Mouse (Mus musculus) CD4-positive, CD25-positive, alpha-beta regulatory T cell, adult 2 months (primary cell): ENCODE results near the gene Faap24.

Experiments used
- DNase-seq: peaks from one replicate; pipeline ENCODE4 v3.0.0-alpha.2; 2012; ENCODE audit warnings: low read depth, low spot score

The Faap24 gene

DNA sequence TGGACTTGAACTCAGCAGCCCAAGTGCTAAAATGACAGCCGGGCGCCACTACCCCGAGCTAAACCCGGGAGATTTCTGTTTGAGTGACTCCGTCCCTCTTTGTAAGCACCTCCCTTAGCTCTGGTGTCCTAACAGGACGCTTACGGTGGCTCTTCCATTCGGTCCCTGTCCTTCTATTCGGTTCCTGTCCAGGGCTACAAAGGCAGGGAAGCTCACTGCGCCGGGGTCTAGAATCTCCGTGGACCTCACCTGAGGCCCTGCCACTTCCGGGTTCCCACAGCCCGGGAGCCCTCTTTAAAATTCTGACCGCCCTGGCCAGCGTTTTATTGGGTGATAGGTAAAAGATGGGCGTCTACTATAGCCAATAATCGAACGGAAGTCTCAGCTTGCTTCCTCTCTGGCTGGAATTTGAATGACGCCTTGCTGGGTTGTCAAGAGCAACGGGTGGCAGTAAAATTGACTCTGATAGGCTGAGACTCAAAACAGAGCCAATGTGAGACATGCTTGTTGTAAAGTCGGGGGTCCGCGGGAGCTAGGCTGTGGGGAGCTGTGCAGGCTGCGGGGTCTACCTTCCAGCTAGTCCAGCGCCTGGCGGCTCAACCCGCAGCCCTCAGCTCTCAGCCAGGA lies at the start of gene Faap24, which contains the start of gene Cep89:
Gene Faap24, minus strand, starts transcription at position 295 of the 627 bp plus-strand sequence.
Gene Cep89, plus strand, starts transcription at position 494 of the 627 bp plus-strand sequence.
- DNase-seq: peak; percentile 95

DNA sequence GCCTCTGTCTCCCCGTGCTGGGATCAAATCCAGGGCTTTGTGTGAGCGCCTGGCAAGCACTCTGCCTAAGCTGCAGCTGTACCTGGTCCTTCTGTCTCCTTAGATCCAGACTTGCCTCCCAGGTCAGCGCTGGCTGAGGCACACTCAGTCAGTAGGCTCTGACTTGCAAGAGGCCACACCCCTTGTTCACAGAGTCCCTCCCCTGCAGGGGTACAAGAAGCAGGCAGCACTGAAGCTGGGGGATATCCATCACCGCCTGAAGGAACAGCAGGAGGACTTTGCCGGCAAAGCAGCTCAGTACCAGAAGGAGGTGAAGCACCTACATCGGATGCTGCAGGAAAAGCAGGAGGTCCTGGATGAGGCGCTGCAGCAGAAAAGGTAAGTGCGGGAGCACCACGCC lies 38.6 kb upstream of the Faap24 start:
- DNase-seq: no peak

DNA sequence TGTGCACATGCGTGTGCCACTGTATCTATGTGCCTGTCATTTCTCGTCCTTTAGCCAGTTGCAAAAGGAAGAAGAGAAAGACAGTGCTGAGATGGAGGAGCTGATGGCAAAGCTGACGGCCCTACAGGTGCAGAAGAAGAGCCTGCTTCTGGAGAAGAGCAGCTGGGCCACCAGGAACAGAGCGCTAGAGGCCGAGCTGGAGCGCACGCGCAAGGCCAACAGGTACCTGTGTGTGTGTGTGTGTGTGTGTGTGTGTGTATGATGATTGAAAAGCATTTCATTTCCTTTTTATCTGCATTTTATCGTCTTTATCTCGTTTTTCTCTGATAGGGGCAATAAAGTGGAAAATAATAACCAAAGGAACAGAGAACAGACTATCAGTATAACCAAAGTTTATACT lies 31.5 kb upstream of the Faap24 start:
- no peak for DNase-seq

DNA sequence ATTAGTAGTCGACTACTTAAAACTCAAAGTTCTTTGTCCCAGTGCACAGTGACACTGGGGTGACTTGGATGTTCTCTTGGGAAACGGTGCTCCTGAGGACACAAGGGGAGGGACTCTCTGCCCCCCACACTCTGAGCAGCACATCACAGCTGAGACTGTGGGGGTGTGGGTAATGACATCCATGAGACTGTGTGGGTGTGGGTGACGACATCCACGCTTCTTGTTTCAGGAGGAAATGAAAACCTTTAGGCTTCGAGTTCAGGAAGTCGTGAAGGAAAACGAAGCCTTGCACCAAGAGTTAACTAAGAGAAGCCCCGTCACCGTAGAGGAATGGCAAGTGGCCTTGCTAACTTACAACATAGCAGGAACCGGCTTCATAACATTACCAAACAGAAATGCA lies 26.4 kb upstream of the Faap24 start:
- DNase-seq: no peak

DNA sequence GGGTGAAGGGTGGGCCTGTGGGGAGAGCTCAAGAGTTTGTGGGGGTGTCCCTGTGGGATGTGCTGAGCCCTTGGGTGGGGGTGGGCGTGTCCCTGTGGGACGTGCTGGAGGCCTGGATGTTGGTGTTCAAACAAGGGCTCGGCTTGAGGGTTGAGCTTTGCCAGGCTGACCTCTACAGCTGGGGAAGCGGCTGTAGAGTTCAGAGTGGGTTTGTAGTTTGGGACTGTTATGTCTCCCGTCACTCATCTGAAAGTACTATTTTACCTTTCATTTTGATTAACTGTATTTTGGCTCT lies 20.0 kb upstream of the Faap24 start:
- no peak for DNase-seq

DNA sequence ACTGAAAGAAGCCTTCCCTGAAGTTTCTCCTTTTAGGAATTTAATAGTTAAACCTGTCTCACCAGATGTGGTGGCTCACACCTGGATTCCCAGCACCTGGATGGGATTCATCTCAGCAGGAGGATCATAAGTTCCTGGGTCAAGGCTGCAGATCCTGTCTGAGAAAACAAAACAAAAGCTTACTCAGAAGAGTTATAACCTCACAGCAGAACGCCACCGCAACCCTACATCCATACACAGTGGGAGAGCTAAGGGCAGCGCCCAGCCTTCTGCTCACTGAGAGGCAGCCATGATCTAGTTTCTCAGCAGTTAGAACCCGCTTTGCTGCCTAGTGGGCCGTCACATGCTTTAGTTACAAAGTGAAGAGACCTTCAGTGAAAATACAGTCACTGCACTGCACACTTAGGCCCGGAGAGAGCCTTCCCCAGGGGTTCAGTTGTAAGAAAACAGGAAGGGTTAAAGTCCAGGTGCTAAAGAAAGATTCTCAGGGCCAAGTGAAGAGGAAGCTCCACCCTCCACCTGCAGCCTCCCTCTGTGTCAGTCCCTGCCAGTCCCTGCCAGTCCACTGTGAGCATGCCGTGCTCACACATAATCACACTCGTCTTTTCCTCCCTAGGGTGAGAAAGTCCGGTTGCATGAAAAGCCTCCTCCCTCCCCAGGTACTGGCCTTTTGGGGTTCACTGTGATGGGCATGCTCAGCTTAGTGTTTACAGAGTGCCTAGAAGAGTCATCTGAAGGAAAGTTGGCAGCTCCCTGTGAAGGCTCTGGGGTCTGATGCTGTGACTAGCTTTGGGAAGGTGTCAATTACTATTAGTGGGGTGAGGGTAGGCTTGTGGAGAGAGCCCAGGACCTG lies 19.4 kb upstream of the Faap24 start:
- DNase-seq: no peak

DNA sequence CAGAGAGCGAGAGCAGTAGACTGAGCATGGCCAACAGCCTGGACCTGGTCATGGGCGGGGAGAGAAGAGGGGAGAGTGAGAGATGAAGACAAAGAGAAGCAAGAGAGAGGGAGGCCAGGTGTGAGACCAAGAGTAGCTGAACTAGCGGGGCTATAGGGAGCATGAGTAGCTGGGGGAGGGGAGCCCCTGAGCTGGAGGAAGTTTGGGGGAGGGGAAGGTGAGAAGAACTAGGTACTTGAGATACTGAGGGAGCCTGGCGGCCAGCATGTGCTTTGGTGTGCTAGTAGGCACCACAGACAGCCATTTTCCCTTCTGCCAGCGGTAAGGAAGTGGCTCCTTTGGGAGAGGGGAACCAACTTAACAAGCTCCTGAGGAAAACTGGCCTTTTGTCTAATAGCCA lies 18.6 kb upstream of the Faap24 start:
- DNase-seq: no peak

DNA sequence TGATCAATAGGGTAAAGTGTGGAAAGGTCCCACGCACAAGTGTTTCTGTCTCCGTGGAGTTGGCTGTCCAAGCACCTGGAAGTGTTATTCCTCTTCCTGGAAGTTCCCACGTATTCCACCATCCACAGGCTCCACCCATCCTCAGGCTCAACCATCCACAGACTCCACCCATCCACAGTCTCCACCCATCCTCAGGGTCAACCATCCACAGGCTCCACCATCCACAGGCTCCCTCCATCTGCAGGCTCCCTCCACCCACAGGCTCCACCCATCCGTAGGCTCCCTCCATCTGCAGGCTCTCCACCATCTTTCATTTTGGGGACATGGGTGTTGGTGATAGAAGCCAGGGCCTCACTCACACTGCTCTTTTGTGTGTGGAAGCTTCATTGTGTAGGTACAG lies 4.5 kb upstream of the Faap24 start:
- DNase-seq: no peak

DNA sequence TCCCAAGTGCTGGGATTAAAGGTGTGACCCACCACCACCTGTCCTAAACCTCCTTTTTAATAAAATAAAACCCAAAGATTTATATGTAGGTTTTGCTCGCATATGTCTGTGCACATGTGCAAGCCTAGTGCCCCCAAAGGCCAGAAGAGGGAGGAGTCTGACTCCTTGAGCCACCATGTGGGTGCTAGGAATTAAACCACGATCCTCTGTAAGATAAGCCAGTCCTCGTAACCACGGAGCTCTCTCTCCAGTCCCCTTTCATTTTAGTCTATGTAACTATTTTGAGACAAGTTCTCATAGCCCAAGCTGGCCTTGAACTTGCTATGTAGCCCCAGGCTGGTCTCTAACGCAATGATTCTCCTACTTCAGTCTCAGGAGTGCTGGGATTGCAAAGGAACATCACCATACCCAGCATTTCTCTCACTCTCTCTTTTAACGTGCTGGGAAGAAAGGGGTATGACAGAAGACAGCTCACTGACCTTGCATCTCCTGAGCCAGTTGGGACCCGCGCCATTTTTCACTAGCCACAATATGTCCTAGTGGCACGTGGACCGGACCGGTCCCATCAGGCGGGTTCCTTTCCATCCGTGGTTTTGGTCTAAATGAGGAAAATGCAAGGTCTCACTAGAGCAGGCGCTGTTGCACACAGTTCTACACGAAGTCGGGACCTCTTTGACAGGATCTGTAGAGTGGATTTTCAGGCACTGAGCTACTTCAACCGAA lies 741 bp downstream of the Faap24 start:
- peak; percentile 10 for DNase-seq

DNA sequence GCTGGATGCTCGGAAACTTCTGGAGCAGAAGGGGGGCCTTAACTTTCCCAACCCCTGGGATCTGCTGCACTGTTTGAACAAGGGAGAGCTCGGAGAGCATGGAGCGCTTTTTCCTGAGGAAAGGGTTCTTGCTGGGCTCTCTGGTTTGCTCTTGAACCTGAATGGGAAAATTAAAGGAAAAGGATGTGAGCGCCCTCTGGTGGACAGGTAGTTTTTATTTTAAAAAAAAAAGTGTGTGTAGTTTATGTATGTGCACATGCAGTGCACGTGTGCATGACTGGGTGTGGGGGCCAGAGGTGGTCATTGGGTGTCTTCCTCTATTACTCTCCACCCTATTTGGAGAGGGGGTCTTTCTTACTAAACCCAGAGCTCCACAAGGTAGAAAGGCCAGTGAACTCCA lies 3.7 kb downstream of the Faap24 start:
- peak; percentile 28 for DNase-seq

DNA sequence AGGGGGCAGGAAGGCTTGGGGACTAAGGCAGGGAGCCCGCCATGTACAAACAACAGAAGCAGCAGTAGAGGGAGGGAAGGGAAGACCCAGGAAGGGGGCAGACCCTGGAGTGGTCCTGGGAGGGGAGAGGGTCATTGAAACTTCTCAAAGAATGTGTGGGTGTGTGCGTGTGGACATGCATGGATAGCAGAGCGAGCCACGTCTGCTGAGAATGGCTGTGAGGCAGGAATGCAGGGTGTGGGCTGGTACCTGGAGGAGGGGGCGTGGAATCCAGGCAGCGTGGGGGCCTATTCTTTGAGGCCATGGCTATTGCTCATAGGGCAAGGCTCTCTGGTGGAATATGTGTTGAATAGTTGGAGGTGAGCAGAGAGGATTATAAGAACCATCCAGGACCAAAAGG lies 7.9 kb downstream of the Faap24 start:
- no peak for DNase-seq

DNA sequence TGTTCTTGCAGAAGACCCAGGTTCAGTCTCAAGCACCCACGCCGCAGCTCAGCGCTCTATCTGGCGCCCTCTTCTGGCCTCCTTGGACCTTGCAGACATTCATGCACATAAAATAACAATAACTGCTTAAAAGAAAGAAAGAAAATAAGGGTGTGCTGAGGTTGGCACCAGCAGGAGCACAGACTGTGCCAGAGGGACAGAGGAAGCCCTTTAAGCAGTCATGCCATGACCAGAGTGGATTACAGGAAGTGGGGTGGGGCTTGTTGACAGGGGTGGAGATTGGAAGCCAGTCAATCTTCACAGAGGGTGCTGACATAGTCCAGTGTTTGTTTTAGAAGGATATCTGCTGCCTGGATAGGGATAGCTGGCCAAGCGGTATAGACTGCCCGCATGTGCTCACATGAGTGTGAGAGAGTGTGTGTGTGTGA lies 10.1 kb downstream of the Faap24 start:
- DNase-seq: peak; percentile 25

DNA sequence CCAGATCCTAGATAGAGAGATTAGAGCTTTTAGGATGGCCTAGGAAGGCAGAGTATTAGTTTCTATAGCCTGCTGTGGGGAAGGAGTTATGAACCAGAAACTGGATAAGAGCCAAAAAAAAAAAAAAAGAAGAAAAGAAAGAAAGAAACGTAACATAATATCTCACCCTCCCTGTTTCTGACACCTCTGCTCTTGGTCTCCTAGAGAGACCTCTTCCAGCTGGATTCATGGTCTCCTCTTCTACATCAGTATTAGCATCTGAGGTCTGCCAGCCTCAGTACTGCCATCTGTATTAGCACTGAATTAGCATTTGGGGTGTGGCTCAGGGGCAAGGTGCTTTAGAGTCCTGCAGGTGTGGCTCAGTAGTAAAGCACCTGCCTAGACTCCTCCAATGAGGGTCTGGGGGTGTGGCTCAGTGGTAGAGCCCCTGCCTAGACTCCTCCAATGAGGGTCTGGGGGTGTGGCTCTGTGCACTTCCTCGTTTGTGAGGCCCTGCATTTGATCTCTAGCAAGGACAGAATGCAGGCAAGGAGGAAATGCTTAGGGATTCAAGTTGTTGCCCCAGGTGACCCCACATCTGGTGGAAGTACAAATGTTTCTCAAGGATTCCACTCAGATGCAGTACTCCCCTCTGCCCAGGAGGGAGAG lies 13.8 kb downstream of the Faap24 start:
- DNase-seq: no peak

DNA sequence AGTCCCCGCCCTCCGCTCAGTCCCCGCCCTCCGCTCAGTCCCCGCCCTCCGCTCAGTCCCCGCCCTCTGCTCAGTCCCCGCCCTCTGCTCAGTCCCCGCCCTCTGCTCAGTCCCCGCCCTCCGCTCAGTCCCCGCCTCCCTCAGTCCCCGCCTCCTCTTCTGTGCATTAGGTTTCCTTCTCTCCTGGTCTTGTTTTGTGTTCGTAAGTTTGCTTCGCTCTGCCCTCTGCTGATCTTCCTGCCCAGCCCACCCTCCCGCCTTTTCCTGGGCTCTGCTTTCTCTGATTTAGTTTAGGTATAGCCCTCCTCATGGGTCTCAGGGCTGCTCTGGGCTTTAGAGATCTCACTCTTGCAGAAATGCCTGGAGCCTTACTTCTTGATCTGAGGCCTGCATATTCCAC lies 14.8 kb downstream of the Faap24 start:
- no peak for DNase-seq

DNA sequence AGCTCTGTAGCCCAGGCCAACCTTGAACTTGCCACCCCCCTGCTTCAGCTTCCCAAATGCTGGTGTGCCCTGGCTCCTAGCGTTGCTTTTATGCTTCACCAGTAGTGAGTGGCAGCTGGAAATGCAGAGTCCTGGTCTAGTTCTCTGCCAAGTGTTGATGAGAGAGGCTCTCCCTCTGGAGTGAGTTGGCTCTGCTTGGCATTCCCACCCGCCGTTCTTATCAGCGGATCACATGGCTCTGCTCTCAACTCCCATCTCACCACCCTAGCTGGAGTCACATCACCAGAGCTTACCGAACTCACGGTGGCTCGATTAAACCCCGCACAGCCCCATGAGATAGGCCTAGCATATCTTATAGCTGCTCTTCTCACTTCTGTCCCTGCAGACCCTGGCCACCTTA lies 16.3 kb downstream of the Faap24 start:
- no peak for DNase-seq

DNA sequence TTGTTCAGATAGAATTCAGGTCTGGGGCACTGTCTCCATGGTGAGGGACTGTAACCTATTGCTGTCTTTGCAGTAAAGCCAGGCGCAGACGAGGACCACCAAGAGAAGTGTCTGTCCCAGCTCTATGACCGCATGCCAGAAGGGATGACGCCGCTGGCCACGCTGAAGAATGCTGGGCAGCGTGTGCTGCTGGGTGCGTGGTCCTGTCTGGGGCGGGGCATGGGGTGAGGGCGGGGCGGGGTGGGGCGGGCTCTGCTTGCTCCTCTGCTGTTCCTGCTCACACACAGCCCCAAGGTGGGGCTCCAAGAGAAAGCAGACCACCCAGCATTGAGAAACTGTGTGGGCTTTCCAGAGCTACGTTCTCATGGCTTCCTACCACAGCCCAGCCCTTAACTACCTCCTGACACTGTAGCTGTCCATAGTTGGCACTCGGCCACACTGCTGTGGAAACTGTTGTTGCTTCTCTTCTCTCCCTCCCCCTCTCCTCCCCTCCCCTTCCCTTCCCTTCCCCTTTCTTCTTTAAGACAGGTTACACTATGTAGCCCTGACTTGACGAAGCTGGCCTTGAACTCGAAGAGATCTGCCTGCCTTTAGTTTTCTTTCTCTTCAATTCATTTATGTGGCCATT lies 17.0 kb downstream of the Faap24 start:
- no peak for DNase-seq

DNA sequence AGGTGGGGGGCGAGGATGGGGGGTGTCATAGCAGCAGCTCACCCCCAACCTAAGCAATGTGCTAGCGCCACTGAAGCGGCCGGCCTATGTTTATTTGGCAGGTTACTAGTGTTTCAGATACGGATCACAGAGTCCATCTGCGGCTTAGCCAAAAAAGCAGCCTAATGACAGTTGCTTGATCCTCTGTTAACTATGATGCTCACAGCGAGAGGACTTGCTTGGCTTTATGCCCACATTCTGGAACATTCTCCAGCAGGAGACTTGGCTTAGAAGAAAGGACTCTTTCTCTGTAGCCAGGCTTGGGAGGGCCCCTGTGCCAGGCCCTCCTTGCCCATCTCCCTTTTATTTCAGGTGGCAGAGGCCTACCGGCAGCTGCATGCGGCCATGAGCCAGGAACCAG lies 20.0 kb downstream of the Faap24 start:
- no peak for DNase-seq

DNA sequence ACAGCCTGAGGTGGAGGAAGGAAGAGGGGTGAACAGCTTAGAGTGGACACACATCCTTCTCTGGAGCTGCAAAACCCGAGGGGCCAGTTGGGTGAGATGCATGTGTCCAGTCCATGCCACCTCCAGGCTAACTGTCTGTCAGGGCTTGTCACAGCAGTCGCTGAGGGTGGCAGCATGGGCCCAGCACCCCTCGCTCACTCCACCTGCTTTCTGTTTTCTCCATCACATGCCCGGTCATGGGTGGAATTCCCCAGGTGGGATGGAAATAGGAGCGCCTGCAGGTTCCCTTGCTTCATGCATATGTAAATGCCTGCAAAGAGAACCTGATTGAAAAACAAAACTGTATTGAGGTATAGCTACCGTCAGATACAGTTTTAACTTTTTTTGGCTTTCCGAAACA lies 22.4 kb downstream of the Faap24 start:
- DNase-seq: no peak

DNA sequence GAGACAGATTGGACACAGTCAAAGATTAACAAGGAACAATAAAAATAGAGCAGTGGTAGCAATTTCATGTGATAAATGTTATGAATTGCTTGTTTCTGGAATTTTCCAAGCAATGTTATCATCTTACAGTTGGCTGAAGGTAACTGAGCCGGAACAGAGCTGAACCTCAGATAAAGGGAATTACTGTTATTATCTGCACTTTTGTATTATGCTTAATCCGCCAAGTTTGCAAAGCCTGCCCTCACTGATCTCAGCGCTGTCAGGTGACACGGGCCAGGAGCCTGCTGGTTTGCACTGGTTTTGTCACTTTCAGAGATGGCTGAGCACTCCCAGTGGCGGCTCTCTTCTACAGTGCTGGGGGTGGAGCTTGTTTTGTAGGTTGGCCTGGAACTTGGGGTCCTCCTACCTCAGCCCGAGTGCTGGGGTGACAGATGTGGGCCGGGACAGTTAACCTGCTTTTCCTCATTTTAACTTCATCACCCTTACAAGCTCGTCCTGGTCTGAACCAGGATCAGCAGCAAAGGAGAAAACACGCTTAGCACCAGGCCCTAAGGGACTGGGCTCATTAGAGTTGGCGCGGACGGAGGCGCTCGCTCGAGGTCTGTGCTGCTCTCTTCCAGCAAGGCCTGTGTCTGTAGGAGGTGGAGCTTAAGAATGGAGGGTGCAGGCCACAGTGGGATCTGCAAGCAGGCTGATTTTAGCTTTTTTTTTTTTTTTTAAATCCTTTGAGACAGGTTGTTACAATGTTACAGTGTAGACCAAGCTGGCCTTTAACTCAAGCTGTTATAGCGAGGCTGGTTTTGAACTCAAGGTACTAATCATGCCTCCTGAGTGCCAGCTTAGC lies 23.3 kb downstream of the Faap24 start:
- DNase-seq: no peak

DNA sequence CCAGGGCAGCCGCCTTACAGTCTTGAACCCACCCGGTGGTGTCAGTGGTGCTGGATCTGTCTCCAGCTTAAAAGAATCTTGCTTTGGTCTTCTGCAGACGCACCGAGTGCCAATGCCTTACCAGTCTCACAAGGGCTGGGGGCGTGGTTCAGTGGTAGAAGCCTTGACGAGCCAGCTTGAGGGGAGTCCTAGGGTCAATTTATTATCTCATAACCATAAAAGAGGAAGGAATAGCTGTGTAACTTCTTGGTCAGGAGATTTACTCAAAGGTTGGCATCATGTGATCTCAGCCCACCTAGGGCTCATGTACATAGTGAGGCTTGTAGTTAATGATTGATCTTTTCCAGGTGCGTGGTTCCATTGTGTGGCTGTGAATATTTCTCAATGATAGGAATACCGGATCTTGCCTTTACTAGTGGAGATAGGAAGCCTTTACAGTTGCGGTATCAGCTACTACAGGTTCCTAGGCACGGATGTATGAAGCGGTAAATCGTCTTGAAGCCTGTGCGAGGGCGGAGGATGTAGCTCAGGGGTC lies 24.1 kb downstream of the Faap24 start:
- DNase-seq: no peak

DNA sequence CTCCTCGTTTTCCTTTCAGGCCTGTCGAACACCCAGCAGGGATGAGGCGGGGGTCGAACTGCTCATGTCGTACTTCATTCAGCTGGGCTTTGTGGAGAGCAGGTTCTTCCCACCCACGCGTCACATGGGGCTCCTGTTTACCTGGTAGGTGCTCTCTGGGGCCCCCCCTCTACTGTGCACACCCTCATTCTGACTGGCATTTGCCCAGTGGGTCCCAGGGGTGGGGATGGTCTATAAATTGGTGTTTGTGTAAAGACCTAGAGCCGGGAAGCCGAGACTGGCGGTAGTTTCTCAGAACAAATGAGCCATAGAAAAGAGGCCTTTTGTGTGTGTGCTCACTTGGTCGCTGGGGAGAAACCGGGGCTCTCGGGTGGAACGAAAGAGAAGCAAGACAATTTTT lies 25.5 kb downstream of the Faap24 start:
- DNase-seq: no peak
